Mouse (Mus musculus) thymus, adult 2 months (tissue): ENCODE data around the gene Slc16a8.

ENCODE experiments used
- CTCF ChIP-seq: fragments of 200-500 bp; IDR thresholded peaks from 2 replicates; pipeline ENCODE4 v1.5.1; 2012; ENCODE audit warnings: mild to moderate bottlenecking, control low read depth, low read length, moderate library complexity, borderline replicate concordance; ENCODE audit not compliant: control insufficient read depth, poor library complexity, insufficient read depth; ENCODE audit errors: extremely low read depth
- POLR2A ChIP-seq: fragments of 200-500 bp; IDR thresholded peaks from 2 replicates; pipeline ENCODE4 v1.6.1; 2012; ENCODE audit warnings: mild to moderate bottlenecking, low read length, control low read depth, moderate library complexity; ENCODE audit not compliant: control insufficient read depth, poor library complexity, insufficient read depth; ENCODE audit errors: extremely low read depth

- TF ChIP-seq CTCF (no peak), POLR2A (no peak)
These were observed 23.2 kb upstream of the Slc16a8 start for GRCm38 (mm10) chr15:79277728-79278127.
